Mouse (Mus musculus): ENCODE data around the gene Trp73.

The Trp73 gene

DNA sequence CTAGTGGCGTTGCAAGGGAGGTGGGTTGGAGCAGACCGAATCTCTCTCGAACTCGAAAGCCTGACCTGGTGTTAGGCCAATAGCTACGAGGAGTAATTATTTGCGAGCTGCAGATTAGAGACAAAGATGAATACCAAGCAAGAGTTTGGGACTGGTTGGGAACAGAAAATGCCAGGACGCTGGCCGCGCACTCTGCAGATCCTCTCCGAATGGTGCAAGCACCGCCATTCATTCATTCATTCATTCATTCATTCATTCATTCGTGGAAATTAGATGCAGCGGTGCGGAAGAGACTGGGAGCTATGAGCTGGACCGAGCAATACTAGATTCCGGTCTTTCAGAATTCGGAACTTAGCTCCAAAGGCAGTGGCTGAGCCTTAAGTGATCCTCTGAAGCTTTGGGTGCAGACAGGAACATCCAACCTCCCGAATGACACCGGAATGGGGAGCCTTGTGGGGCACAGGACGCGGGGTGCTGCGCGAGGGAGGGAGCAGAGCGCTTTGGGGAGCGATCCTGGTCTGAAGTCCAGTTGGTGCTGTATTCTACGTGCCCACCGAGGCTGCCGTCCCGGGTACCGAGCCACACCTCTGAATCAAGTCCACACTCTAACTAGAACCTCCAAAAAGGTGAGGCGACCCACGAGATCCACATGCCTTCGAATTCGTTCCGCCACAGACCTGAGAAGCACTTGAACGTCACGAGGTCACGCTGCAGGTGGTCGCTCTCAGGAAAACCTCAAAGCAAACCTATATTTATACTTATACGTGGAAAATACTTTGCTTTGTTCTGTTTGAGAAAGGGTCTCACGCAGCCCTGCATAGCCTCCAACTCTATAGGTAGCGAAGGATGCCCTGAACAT, 1.2 kb upstream of the Trp73 start:
- no peak for DNase-seq

DNA sequence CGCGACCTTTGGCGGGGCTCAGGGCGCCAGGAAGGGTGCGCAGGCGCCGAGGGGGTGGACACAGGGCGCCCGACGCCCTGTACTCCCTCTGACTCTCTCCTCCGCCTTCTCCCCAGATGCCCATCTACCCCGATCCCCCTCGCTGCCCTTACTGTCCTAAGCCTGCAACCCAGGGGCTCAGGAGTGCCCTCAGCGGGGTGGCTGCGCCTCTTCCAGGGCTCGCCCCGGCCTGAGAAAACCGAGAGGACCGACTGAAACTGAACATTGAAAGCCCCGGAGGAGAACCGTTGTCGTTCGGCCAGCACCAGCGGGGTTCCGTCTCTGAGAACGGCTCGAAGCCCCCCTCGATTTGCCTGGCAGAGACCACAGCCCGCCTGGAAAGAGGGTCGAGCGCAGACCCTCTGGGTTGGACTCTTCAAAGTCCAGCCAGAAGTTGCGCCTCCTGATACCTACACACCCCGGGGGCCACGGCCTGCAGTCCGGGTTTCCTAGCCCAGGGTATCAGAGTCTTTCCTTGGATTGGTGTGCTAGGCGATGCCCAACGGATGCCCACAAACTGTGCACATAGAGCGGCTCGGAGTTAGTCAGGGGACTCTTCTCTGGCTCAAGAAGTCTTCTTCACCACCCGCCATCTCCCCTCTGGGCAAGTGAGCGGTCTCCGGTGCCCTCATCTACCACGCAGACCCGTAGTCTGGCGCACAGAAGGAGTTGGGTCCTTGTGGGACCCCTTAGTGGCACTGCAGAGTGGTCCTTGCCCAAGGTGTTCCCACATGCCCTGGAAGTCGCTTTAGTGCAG, 403 bp upstream of the Trp73 start:
- peak; percentile 29 for DNase-seq

DNA sequence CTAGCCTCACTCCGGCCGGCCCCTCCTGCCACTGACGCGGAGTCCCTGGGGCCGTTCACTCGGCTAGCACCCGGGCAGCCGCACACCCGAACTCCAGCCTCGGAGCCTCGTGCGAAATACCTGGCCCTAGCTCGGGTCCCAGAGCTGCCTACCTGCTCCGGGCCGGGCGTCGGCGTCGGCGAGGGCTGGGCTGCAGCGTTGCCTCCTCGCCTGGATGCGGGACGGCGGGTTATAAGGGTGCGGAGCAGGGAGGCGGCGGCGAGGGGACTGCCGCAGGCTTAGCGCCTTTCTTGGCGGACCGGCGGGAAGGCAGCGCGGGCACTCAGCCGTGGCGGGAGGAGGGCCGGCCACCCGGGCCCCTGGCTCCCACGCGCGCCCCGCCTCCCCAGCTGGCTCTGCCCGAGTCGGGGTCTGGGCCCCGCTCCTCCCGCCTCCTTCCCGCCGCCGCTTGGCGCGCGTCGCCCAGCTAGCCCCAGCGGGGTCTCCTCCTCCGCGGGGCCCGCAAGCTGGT, 282 bp downstream of the Trp73 start:
- DNase-seq, result peak; percentile 49

DNA sequence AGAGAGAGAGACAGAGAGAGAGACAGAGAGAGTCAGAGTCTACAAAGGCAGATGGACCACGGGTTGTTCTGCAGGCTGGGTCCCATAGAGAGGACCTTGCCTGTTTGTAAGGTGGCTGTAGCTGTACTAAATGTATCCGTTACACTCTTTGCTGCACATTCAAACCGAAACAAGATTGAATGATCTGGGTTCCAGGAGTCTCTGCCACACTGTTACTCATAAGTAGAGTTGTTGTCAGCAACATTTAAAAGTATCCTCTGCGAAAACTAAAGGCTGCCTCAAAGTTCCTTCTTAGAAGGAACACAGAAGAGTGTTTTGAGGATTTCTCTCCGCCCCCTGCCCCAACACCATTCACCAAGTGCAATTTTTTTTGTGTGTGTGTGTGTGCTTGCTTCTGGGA, 2.9 kb downstream of the Trp73 start:
- DNase-seq, result no peak

DNA sequence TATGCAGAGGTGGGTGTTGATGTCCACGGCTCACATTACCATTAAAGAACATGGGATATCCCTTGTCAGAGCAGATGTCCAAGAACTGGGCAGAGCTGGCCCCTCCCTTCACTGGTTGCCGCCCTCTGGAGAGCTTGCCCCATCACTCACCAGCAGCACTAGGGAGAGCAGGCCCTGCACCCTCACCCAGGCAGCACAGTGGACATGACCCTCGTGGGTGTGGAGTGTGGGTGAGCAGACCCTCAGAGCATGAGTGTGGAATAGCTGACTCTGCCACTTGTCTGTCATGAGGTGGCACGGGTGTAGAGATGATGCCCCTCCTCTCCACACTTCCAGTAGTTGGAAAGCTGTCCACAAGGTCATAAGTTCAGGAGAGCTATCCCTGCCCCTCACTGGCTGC, 5.2 kb downstream of the Trp73 start:
- no peak for DNase-seq

DNA sequence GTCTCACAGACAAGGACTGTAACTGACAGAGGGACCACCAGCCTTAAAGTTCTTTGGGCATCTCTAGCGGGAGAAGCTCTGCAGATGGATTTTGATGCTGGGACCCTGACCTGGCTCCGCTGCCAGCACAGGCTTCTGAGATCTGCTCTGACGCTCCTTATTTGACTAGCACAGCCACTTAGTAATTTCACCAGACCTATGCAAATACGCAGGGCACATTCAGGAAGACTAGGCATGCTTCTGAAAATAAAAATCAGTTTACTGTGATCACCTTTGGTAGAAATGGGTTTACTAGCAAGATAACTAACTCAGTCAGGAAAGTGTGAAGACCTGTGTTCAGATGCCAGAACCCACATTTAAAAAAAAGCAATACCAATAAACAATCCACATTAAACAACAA, 8.1 kb downstream of the Trp73 start:
- no peak for DNase-seq

DNA sequence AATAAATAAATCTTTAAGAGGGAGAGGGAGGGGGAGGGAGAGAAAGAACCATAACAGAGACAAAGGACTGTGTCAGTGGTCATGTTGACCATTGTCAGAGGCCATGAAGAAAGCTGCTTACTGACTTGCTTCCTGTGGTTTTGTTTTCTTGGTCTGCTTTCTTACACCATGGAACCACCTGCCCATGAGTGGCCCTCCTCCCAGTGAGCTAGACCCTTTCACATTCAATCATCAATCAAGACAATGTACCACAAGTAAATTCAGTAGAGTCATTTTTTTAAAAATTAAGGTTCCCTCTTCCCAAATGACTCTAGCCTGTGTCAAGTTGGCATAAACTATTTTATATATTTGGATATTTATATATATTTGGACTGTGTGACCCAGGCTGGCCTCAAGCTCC, 10.1 kb downstream of the Trp73 start:
- DNase-seq, result no peak

DNA sequence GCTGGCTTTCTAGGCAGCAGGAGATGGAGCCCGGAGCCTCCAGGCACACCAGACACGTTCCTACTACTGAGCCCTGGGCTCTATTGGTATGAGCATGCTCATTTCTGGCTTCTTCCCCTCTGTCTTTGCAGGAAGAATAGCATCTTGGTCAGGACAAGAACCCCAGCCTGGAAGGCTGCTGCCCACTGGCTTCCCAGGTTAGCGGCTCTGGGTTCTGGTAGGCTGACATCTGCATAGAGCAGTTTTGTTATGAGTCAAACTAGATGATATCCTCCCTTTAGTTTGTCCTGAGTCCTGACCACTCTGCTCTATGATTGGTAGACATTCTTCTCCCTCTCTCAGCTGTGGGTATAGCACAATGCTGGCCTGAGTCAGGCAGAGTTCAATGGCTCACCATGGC, 12.7 kb downstream of the Trp73 start:
- no peak for DNase-seq

DNA sequence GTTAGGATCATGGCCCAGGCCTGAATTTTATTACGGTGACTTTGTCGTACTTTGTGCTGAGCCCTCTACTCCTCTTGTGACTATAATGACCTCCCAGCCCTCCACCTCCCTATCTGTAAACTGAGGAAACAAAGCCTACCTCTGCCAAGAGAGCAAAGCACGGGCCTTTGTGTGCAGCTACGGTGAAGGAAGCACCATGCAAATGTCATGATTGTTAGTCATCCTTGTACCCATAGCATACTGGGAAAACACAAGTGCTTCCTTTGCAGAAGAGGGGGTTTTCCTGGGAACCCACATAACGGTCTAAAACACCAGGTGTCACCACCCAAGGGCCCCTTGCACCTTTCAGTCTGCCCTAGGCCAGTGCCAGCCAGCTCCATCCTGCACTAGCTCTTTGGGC, 14.8 kb downstream of the Trp73 start:
- DNase-seq, result no peak

DNA sequence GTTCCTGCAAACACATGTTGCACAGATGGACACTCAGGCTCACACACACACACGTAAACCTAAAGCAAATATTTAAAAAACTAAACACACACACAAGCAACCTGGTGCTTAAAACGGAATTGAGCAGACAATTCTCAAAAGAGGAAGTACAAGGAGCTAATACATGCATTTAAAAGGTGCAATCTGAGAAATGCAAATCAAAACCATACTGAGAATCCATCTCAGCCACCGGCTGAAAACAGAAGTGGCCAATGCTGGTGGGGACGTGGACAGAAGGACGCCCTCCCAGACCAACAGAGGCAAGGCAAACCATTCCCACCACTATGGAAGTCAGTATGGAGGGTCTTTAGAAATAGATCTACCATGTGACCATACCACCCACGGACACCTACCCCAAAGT, 16.5 kb downstream of the Trp73 start:
- DNase-seq, result no peak

DNA sequence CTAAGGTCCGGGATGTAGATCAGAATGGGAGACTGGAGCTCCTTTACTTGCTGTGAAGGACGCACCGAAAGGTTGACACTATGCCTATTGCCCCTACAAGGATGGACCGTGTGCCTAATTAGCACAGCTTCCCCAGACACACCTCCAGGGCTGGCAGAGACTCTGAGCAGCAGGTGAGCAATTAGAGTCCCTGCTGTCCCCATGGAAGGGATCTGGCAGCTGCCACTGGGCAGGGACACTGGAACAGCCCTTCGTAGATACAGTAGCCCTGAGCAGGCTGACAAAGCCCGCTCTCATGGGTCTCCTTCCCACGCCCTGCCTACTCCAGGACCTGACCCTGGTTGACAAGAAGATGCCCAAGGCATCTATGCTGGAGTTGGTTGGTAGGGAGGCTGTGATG, 17.6 kb downstream of the Trp73 start:
- DNase-seq, result no peak

DNA sequence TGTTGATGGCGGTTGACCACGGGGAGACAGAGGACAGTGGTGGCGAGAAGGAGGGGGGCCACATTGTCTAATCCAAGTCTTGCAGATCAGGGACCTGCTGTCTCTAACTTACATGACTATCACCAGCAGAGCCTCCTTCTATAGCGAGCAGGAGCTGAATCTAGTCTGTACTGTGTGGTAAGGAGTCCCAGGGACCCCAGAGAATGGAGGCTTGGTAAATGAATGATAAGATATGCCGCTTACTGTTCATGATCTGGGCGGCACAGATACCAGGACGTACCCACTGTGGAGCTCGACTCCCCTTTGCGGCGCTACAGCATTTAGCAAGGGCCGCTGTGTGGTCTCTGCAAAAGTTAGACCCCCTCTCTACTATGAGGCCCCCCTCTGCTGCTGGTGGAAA, 18.2 kb downstream of the Trp73 start:
- DNase-seq, result no peak

DNA sequence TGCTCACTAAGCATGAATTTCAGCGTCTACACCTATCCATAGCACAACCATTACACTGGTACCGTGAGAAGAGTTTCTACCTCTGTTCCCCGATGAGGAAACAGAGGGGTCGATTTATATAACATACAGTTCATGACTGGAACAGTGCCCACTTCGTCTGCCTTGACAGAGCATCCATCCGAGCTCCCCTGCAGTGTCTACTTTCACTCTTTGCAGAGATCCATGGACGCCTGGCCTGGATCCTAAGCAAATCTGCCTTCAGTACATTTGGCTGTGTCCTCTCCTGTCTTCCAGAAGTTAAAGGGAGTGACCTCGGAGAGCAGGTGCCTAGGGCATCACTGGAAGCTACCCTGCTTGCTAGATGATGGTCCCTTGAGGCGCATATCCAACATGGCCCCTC, 20.8 kb downstream of the Trp73 start:
- DNase-seq, result no peak

DNA sequence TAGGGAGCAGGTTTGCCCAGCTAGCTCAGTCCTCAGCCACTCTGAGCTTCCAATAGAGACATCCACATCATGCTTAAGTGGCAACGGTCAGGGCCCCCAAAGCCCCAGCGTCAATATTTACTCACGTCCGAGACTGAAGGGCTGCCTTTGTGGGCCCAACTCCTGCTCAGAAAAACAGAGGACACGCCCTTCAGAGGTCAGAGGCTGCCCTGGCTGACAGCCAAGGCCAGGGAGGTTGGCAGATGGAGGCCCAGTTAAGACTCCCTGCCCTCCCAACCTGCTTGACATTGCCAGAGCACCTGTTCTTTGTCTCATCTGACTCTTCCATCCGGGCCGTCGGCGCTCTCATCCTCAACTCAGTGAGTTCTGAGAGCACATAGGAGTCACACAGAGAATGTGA, 21.2 kb downstream of the Trp73 start:
- DNase-seq, result no peak

DNA sequence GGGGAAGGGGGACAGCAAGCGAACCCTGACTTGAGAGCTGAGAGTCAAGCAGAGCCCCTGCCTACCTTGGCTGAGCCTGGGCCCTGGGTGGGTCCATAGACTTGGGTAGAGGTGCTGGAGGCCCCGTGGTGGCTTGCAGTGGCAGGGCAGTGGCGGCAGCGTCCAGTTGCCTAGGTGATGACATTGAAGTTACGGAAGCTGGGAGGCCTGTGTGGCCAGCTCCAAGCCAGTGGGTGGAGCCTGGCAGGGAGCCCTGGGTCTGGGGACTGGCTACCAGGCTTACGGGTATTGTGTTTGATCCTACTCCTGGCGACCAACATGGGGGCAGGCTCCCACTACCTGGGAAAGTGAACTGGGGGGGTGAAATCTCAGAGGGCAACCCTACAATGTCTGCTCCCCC, 23.6 kb downstream of the Trp73 start:
- DNase-seq, result no peak

DNA sequence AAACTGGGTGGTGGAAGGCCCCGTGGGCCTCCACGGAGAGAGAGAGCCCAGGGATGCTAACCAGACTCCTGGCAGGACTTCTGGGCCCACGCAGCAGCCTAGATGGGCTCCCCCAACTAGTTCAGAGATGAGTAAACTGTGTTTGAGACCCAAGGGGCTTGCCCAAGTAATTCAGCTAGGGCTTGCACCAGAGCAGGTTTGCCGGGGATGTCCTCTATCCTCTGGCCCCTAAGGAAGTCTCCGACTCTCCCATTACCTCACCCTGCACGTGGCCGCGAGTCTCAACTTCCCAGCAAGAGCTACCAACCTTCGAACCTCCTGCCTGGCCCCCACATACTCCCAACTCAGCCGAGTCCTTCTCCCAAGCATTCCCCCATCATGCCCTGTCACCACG, 30.2 kb downstream of the Trp73 start:
- DNase-seq, result no peak

DNA sequence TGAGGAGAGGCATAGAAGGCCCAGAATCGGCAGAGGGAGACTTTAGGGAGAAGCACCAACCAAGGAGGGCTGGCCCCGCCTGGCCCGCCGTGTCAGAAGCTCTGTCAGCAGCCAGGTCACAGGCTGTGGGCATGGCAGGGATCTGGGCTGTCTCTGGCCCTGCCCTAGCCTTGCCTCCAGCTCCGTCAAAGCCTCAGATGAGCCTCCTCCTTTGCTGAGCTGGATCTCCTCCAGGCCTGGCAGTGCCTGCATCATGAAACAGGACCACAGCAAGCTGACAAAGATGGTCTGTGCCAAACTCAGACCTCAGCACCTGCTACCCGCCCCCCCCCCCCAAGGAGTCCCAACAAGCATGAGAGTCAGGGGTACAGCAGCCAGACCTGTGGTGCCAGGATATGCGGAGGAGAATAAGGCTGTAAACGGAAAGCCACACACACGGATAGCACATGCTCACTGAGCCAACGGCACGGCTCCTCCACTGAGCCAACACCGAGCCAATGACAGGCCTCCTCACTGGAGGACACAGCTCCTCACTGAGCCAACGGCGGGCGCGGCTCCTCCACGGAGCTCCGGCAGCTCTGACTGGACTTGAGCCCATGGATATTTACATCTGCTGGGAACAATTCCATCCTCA, 30.7 kb downstream of the Trp73 start:
- no peak for DNase-seq

DNA sequence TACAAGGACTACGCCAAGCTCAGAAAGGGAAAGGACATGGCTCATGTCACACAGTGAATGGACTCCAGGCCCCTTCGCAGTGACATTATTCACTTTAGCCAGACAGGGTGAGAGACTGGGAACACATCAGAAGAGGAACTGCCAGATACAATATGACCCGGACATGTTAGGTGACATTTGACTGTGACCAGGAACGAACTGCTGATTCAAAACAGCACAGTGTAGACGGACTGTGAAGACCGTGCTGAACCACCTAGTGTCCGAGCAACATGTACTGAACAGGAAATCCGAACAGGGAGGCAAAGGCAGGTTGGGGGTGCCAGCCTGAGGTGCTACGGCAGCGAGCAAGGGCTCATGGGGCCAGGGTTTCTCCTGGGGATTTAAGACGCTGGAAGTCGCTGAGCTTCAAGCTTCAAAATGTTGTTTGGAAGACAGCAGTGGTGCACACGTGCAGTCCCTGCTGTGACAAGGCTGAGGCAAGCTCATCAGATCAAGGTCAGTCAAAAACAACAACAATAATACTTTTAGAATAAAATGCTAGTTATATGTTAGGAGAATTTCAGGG, 33.4 kb downstream of the Trp73 start:
- DNase-seq, result no peak

DNA sequence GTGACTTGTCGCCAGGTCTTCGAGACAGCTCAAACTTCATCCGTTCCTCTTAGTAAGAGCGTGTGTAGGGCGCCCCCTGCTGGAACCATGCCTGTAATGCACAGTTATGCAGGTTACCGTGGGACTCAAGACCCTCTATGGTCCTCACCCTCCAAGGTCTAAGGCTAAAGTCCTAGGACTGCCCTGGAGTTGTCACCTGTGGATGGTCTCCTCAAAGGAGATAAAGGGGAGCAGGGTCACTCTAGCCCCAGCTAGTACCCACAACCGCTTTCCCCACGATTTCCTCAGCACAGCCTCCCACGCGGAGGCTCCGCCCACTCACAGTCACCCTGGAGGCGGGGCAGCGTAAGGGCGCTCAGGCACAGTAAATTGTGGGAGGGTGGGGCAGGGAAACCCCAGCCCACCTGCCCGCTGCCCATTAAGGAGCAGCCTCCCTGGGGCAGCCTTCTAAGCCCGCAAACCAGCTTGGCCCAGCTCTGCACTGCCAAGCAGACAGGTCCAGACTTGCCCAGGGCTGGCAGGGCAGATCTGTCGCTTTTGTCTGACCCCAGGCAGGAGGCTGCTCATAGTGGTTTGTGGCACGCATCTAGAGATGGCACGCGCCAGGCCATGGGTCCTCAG, 34.5 kb downstream of the Trp73 start:
- DNase-seq, result peak; percentile 76

DNA sequence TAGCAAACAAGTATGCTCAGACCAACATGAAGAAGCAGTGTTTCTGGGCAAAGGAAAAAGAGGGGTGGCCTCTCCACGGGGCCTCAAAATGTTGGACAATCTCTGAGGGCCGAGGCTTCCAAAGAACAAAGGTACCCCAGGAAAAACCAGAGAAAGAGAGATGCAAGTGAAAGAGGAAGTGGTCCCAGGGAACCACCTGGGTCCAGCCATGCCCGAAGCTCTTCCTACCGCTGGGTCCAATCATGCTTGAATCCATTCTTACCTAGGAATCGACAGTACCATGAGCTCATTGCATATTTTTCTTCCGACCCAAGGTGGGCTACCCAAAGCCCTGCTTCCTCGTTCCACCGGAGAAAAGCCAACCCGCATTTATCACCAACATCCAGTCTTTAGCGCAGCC, 36.1 kb downstream of the Trp73 start:
- no peak for DNase-seq

DNA sequence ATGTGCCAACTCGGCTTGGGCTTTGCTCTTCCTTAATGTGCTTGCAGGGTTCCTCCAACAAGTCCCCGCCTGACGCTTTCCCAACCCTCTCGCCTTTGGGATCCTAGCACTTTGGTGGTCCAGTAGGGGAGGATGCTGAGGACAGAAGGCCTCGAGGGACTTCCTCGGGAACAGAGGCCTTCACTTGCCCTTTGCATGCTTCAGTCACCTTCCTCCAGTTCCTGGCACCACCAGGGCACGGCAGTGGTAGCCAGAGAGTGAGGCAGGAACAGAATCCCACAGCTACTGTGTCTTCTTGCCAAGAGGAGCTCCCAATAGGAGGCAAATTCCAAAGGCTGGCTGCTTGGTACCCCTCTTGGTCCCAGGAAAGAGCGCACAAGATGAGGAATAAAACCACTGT, 36.6 kb downstream of the Trp73 start:
- no peak for DNase-seq

DNA sequence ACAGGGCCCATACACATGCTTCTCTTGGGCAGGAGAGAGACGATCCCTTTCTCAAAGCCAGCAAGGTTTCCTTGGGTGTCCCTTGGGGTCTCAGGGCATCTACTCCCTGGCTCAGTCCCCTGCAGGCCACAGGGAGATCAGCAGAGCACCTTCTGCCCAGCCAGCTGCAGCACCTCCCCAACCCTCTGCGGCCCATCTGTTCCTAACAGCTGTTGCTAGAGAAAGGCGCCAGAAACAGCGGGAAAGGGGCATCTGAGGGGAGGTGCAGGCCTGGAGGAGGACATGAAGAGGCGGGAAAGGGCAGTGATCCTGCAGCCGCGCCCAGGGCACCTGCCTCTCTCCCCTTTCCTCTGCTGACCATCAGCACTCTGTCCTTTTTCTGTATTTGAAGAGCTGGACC, 40.6 kb downstream of the Trp73 start:
- DNase-seq, result no peak

DNA sequence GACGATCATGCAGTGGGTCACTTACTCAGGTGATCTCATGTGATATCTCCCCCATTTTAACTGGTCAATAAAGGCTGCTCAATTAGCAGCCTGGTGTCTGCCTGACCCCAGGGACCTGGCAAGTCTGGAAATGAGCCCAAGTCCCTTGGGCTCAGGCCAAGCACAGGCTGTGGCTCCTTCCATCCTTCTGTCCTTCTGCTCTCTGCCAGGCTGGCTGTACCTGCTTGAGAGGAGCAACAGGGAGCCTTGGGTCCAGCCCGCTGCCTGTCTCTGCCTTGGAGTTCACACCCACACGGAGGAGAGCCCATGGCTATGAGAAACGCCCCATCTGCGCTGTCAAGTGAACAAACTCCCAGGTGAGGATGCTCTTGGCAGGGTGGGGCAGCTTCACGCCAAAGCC, 43.9 kb downstream of the Trp73 start:
- no peak for DNase-seq

All from embryo, embryonic 11 days (tissue).